Comparison of ENCODE assay signal across 8 mouse cellular contexts in genomic region chr15:85670176-85670788, GRCm38 (mm10).
DNase-seq lines count a peak whose midpoint lies in the region; ATAC-seq and TF ChIP-seq lines count a peak whose summit lies in the region.

No protein-coding gene starts in this region.

- peak overlapping the region; percentile 100 for H3K9ac ChIP-seq in heart, embryonic 16.5 days (ENCODE audit: low read length)
- peak overlapping the region; percentile 99 for H3K9ac ChIP-seq in neural tube, embryonic 14.5 days (replicated peaks; ENCODE audit: low read depth, low read length)

- TF ChIP-seq POLR2A in lung, adult 2 months (IDR thresholded peaks at IDR 0.05; ENCODE audit: borderline replicate concordance, extremely low read depth, low read depth, low read length), result no peak; the same call in 1 of the 2 replicates

- H3K27me3 ChIP-seq in forebrain, embryonic 10.5 days (ENCODE audit: poor library complexity, severe bottlenecking), result peaks cover 99% of the 10 kb centered on the region
- H3K27me3 ChIP-seq in heart, embryonic 16.5 days (ENCODE audit: control insufficient read depth, insufficient read depth, low read length), result no peaks in the 10 kb centered on the region; the same call in 1 of the 2 replicates
- peaks cover 2% of the 10 kb centered on the region; the same call in 1 of the 2 replicates for H3K27me3 ChIP-seq in neural tube, embryonic 14.5 days (ENCODE audit: control insufficient read depth, insufficient read depth, low read length)

- H3K36me3 ChIP-seq in forebrain, embryonic 10.5 days (replicated peaks), result no peaks in the 10 kb centered on the region
- no peaks in the 10 kb centered on the region for H3K36me3 ChIP-seq in heart, embryonic 16.5 days (ENCODE audit: control insufficient read depth, insufficient read depth)
- 0 out of 2 replicates have a peak, but pooled peaks cover 2% of the 10 kb centered on the region for H3K36me3 ChIP-seq in neural tube, embryonic 14.5 days (ENCODE audit: control insufficient read depth, insufficient read depth, low read length)

- WGBS in forebrain, embryonic 10.5 days, result 2% methylated on average over 61 of the region's 64 CpGs
- WGBS in heart, embryonic 16.5 days, result 1% methylated on average over 50 of the region's 64 CpGs
- under 1% methylated on average over 58 of the region's 64 CpGs for WGBS in lung, adult 2 months
- under 1% methylated on average over 35 of the region's 64 CpGs for WGBS in neural tube, embryonic 14.5 days

- H3K27ac ChIP-seq in forebrain, embryonic 10.5 days, result peak overlapping the region; percentile 80
- peak overlapping the region; percentile 95 for H3K27ac ChIP-seq in heart, embryonic 16.5 days (ENCODE audit: low read length)
- H3K27ac ChIP-seq in neural tube, embryonic 14.5 days (ENCODE audit: low read depth, low read length), result peak overlapping the region; percentile 99

- peak overlapping the region; percentile 70 for H3K4me2 ChIP-seq in heart, embryonic 16.5 days (ENCODE audit: low read depth, low read length)
- H3K4me2 ChIP-seq in neural tube, embryonic 14.5 days (ENCODE audit: low read depth, low read length), result peak overlapping the region; percentile 87

- no peak for TF ChIP-seq CTCF in lung, adult 2 months (IDR thresholded peaks at IDR 0.05; ENCODE audit: insufficient read depth, low read length)

- H3K4me3 ChIP-seq in forebrain, embryonic 10.5 days, result peak overlapping the region; percentile 57
- peak overlapping the region; percentile 89 for H3K4me3 ChIP-seq in heart, embryonic 16.5 days (ENCODE audit: low read length)
- peak overlapping the region; percentile 98 for H3K4me3 ChIP-seq in lung, adult 2 months (replicated peaks; ENCODE audit: extremely low read depth, low read depth, low read length)
- peak overlapping the region; percentile 98 for H3K4me3 ChIP-seq in neural tube, embryonic 14.5 days (ENCODE audit: low read depth, low read length)

- peak; percentile 35 for ATAC-seq in CD4-positive, CD25-positive, alpha-beta regulatory T cell, adult 4 months
- ATAC-seq in heart, embryonic 16.5 days (replicated peaks; ENCODE audit: extremely low read depth, insufficient read depth, low FRiP score), result peak; percentile 66
- peak; percentile 76 for ATAC-seq in neural tube, embryonic 14.5 days (ENCODE audit: low read depth)

- peak; percentile 72 for DNase-seq in ZHBTc4 (ENCODE audit: low read depth, low spot score)
- no peak for DNase-seq in forebrain, embryonic 10.5 days (ENCODE audit: extremely low spot score, low spot score)
- DNase-seq in kidney, postnatal 4 days, result peak; percentile 81 to 88
- no peak for DNase-seq in lung, adult 2 months
- DNase-seq in c-Kit-positive CD71-positive TER-119-positive erythroid progenitor cells, embryonic 14.5 days (ENCODE audit: low spot score), result no peak

- peaks cover 21% of the 10 kb centered on the region for H3K4me1 ChIP-seq in forebrain, embryonic 10.5 days
- H3K4me1 ChIP-seq in heart, embryonic 16.5 days (ENCODE audit: control insufficient read depth, insufficient read depth, low read length), result peaks cover 33% of the 10 kb centered on the region
- H3K4me1 ChIP-seq in lung, adult 2 months (ENCODE audit: control insufficient read depth, insufficient read depth, low read length), result peaks cover 12% of the 10 kb centered on the region
- peaks cover 37% of the 10 kb centered on the region for H3K4me1 ChIP-seq in neural tube, embryonic 14.5 days (ENCODE audit: control insufficient read depth, insufficient read depth, low read length)

- no peaks in the 10 kb centered on the region for H3K9me3 ChIP-seq in forebrain, embryonic 10.5 days
- H3K9me3 ChIP-seq in heart, embryonic 16.5 days (replicated peaks; ENCODE audit: control insufficient read depth, low read length), result no peaks in the 10 kb centered on the region
- H3K9me3 ChIP-seq in neural tube, embryonic 14.5 days (ENCODE audit: control insufficient read depth, low read length), result no peaks in the 10 kb centered on the region

Comparison
In these comparisons a context has a peak if more than half of its experiments do, and no peak if none do; other contexts are left out.
1. DNase-seq: peak in ZHBTc4 (single experiment) and kidney, postnatal 4 days (2 of 2); none in forebrain, embryonic 10.5 days (single experiment), lung, adult 2 months (single experiment) and c-Kit-positive CD71-positive TER-119-positive erythroid progenitor cells, embryonic 14.5 days (single experiment).
2. Peak in every context shown above with its lines, with median percentiles within 50 percentile points of each other: ATAC-seq, H3K27ac ChIP-seq and H3K4me3 ChIP-seq.